Mouse (Mus musculus): ENCODE results near the gene Mto1. TPM values are rescaled to one million over a fixed set of nuclear protein-coding genes. Genes with fewer than 3 reads are reported as not detected.

The Mto1 gene
- polyA plus RNA-seq (2012; rRNA removed) = 11.5 and 12.3 TPM in 2 replicates

DNA sequence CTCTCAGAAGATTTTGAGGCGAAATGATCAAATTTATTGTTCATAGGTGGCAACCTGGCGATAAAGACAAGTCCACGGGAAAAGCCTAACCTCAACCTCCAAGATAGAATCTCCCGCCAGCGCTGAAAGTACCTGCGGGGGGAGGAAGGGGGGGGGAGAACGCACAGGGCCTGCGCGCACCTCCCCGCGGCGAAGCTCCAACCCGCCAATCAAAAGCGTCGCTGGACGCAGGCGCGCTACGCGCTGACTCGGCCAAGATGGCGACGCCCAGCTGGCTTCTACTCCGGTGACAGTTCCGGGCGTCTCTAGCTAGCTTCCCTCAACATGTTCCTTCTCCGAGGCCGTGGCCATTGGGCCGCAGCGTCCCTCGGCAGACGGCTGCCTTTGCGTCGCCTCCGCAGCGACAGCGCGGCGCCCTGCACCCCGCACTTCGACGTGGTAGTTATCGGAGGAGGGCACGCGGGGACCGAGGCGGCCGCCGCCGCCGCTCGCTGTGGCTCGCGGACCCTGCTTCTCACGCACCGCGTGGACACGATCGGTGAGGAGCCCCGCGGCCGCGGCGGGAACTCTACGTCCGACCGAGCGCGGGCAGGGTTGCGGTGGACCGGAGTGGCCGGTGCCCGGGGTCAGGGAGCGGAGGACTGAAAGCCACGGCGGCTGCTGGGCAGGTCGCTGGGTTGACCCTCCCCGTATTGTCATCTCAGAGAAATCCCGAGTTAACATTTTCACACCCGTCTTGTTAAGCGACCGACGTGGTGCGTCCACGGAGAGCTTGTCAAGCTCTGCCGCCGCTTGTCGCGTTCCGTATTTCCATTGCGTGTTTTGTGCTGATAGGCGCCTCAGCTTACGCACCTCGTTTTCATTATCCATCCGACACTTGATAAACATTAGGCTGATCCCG lies at the start of gene Mto1, which contains the start of gene Gm17324:
Gene Mto1, plus strand, starts transcription at position 236 of the 901 bp plus-strand sequence.
Gene Gm17324, minus strand, starts transcription at position 814 of the 901 bp plus-strand sequence.
- no peaks in the 10 kb centered on the region for H3K27me3 ChIP-seq (ENCODE audit: control insufficient read depth, insufficient read depth, low read length)
- peak; percentile 96 for TF ChIP-seq POLR2A (IDR thresholded peaks at IDR 0.05; ENCODE audit: control insufficient read depth, low read depth, low read length)
- TF ChIP-seq CTCF (IDR thresholded peaks at IDR 0.05; ENCODE audit: control insufficient read depth, insufficient read depth, insufficient replicate concordance, low read depth, low read length) = 0 out of 2 replicates have a peak, but pooled peaks have one; percentile 0
- peaks cover 8% of the 10 kb centered on the region for H3K4me1 ChIP-seq (ENCODE audit: control insufficient read depth, insufficient read depth, low read length)
- H3K4me3 ChIP-seq (ENCODE audit: control insufficient read depth, low read depth, low read length) = peak within 1 kb of the TSS; percentile 99
- peaks cover 7% of the 10 kb centered on the region for H3K36me3 ChIP-seq (ENCODE audit: control insufficient read depth, insufficient read depth, low read length)
- peak within 1 kb of the TSS; percentile 100 for H3K27ac ChIP-seq (ENCODE audit: control insufficient read depth, insufficient read depth, low read depth, low read length)

DNA sequence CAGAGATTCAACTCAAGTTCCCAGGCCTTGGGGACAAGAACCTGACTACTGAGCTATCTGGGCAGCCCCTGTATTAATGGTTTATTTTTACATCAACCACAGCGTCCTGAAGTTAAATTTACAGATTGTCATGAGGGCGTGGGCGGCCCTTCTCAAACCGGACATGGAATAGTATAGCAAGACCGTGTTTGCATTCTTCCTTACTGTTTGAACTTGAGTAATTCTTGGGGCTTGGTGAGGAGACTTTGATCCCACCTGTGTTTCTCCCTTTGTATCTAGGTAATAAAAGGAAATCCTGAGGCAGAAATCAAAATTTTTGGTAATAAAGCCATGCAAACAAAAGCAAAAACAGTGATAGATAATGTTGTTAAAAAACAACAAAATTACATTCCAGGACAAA lies 47.4 kb upstream of the Mto1 start:
- Histone ChIP-seq H3K4me3 (ENCODE audit: control insufficient read depth, low read depth, low read length) (no peak overlapping the region), H3K36me3 (ENCODE audit: control insufficient read depth, insufficient read depth, low read length) (no peaks in the 10 kb centered on the region; the same call in 1 of the 2 replicates), H3K27me3 (ENCODE audit: control insufficient read depth, insufficient read depth, low read length) (no peaks in the 10 kb centered on the region), H3K27ac (ENCODE audit: control insufficient read depth, insufficient read depth, low read depth, low read length) (no peak overlapping the region), H3K4me1 (ENCODE audit: control insufficient read depth, insufficient read depth, low read length) (peaks cover 6% of the 10 kb centered on the region)
- no peak for TF ChIP-seq CTCF (IDR thresholded peaks at IDR 0.05; ENCODE audit: control insufficient read depth, insufficient read depth, insufficient replicate concordance, low read depth, low read length)
- TF ChIP-seq POLR2A (IDR thresholded peaks at IDR 0.05; ENCODE audit: control insufficient read depth, low read depth, low read length) = no peak

DNA sequence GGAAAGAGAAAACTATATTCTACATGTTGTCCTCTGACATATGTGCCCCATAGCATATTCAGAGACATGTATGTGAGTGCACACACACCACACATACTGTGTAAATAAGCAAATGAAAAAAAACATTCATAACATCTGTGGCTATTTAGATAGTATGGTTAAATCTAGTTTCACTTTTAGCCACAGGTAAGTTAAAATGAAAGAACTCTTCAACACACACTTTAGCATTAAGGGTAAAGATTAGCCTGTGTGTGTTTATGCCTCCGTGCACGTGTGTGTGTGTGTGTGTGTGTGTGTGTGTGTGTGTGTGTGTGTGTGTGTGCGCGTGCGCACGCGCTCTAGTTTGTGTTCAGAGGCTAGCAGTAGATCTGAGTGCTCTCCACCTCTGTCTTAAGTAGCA lies 46.4 kb upstream of the Mto1 start:
- Histone ChIP-seq H3K4me3 (ENCODE audit: control insufficient read depth, low read depth, low read length) (no peak overlapping the region), H3K27me3 (ENCODE audit: control insufficient read depth, insufficient read depth, low read length) (no peaks in the 10 kb centered on the region), H3K27ac (ENCODE audit: control insufficient read depth, insufficient read depth, low read depth, low read length) (no peak overlapping the region), H3K36me3 (ENCODE audit: control insufficient read depth, insufficient read depth, low read length) (no peaks in the 10 kb centered on the region; the same call in 1 of the 2 replicates), H3K4me1 (ENCODE audit: control insufficient read depth, insufficient read depth, low read length) (peaks cover 6% of the 10 kb centered on the region)
- no peak for TF ChIP-seq CTCF (IDR thresholded peaks at IDR 0.05; ENCODE audit: control insufficient read depth, insufficient read depth, insufficient replicate concordance, low read depth, low read length)
- no peak for TF ChIP-seq POLR2A (IDR thresholded peaks at IDR 0.05; ENCODE audit: control insufficient read depth, low read depth, low read length)

DNA sequence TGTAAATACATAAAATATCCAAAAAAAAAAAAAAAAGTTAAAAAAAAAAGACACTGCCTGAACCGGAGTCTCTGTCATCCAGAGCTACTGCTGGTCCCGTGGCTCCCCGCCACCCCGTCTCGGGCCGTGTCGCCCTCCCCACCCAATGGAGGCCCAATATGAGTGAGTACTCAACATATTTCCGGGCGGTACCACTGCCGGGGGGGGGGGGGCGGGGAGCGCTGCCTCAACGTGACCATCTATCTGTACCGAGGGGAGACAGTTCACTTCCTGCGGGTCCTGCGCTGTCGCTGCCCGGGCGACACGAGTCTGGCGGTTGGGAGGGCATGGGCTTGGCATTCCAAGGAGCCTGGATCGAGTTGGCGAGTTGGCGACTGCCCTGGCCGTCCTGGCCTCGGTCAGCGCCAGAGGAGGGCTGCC lies 20.6 kb upstream of the Mto1 start:
- Histone ChIP-seq H3K27ac (ENCODE audit: control insufficient read depth, insufficient read depth, low read depth, low read length) (peak overlapping the region; percentile 87; the same call in 1 of the 2 replicates), H3K27me3 (ENCODE audit: control insufficient read depth, insufficient read depth, low read length) (no peaks in the 10 kb centered on the region), H3K36me3 (ENCODE audit: control insufficient read depth, insufficient read depth, low read length) (no peaks in the 10 kb centered on the region; the same call in 1 of the 2 replicates), H3K4me1 (ENCODE audit: control insufficient read depth, insufficient read depth, low read length) (peaks cover 11% of the 10 kb centered on the region), H3K4me3 (ENCODE audit: control insufficient read depth, low read depth, low read length) (peak overlapping the region; percentile 97)
- TF ChIP-seq POLR2A (IDR thresholded peaks at IDR 0.05; ENCODE audit: control insufficient read depth, low read depth, low read length) = peak; percentile 74
- no peak for TF ChIP-seq CTCF (IDR thresholded peaks at IDR 0.05; ENCODE audit: control insufficient read depth, insufficient read depth, insufficient replicate concordance, low read depth, low read length)

DNA sequence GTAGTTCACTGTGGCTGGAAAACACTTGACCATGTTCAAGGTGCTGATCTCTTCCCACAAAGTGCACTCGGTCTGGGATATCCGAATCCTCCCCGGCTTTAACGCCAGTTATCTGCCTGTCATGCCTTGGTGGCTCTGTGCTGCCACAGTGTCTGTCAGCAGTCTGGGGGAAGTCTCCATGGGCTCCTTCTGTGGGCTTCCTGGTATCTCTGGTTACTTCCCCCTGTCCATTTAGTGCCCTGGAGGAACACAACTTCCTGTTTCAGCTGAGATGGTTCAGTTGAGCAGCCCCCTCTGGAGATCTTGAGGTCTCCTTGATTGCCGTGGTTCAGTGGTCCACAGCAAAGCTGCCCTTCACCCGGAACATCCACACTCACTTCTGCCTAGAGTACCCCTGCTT lies 19.8 kb upstream of the Mto1 start:
- H3K27me3 ChIP-seq (ENCODE audit: control insufficient read depth, insufficient read depth, low read length) = no peaks in the 10 kb centered on the region
- TF ChIP-seq CTCF (IDR thresholded peaks at IDR 0.05; ENCODE audit: control insufficient read depth, insufficient read depth, insufficient replicate concordance, low read depth, low read length) (0 out of 2 replicates have a peak, but pooled peaks have one; percentile 0), POLR2A (IDR thresholded peaks at IDR 0.05; ENCODE audit: control insufficient read depth, low read depth, low read length) (no peak)
- H3K27ac ChIP-seq (ENCODE audit: control insufficient read depth, insufficient read depth, low read depth, low read length) = peak overlapping the region; percentile 62
- H3K4me3 ChIP-seq (ENCODE audit: control insufficient read depth, low read depth, low read length) = peak overlapping the region; percentile 97
- no peaks in the 10 kb centered on the region; the same call in 1 of the 2 replicates for H3K36me3 ChIP-seq (ENCODE audit: control insufficient read depth, insufficient read depth, low read length)
- H3K4me1 ChIP-seq (ENCODE audit: control insufficient read depth, insufficient read depth, low read length) = peaks cover 11% of the 10 kb centered on the region

DNA sequence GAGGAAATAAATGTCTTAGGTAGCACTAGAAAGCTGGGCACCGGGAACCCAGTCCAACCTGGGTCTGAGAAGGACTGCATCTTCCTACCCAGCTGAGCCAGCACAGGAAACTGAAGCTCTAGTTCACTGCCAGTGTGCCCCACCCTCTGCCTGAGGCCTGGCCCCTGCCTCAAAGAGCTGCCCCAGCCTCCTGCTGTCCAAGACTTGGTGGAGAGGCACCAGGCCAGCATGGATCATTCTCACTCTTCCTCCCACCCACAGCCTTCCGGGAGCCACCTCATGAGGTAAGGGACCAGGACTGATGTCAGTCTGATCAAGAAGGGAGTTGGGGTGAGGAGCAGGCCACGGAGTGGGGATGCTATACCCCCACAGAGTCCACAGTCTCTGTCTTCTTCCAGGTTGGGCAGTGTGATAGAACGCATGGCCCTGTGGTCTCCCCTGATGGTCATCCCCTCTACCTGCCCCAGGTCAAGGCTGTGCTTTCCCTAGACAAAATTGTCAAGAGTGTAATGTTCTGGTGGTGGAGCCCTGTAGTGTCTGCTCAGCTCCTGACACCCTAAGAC lies 19.1 kb upstream of the Mto1 start:
- H3K36me3 ChIP-seq (ENCODE audit: control insufficient read depth, insufficient read depth, low read length) = no peaks in the 10 kb centered on the region
- H3K27ac ChIP-seq (ENCODE audit: control insufficient read depth, insufficient read depth, low read depth, low read length) = no peak overlapping the region
- peak overlapping the region; percentile 97 for H3K4me3 ChIP-seq (ENCODE audit: control insufficient read depth, low read depth, low read length)
- no peaks in the 10 kb centered on the region for H3K27me3 ChIP-seq (ENCODE audit: control insufficient read depth, insufficient read depth, low read length)
- peaks cover 11% of the 10 kb centered on the region for H3K4me1 ChIP-seq (ENCODE audit: control insufficient read depth, insufficient read depth, low read length)
- no peak for TF ChIP-seq POLR2A (IDR thresholded peaks at IDR 0.05; ENCODE audit: control insufficient read depth, low read depth, low read length)
- no peak for TF ChIP-seq CTCF (IDR thresholded peaks at IDR 0.05; ENCODE audit: control insufficient read depth, insufficient read depth, insufficient replicate concordance, low read depth, low read length)

DNA sequence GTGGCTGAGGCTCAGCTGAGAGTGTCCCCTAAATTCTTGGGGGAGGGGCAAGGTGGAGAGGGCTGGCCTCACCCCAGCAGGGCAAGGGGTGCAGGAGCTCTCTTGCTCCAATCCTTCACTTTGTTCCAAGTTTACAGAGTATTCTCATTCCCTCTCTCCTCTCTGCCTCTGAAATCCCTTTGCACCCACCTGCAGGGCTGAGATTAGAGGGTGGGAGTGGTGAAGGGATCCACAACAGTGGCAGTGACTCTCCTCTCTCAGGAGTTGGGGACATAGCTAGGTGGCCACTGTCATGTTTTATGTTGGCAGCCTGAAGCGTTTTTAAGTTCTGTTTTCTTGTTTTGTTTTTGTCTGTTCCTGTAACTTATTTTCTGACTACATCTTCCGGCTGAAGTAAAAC lies 18.5 kb upstream of the Mto1 start:
- Histone ChIP-seq H3K4me1 (ENCODE audit: control insufficient read depth, insufficient read depth, low read length) (peaks cover 11% of the 10 kb centered on the region), H3K27ac (ENCODE audit: control insufficient read depth, insufficient read depth, low read depth, low read length) (no peak overlapping the region), H3K36me3 (ENCODE audit: control insufficient read depth, insufficient read depth, low read length) (no peaks in the 10 kb centered on the region), H3K4me3 (ENCODE audit: control insufficient read depth, low read depth, low read length) (no peak overlapping the region), H3K27me3 (ENCODE audit: control insufficient read depth, insufficient read depth, low read length) (no peaks in the 10 kb centered on the region)
- TF ChIP-seq CTCF (IDR thresholded peaks at IDR 0.05; ENCODE audit: control insufficient read depth, insufficient read depth, insufficient replicate concordance, low read depth, low read length) (no peak), POLR2A (IDR thresholded peaks at IDR 0.05; ENCODE audit: control insufficient read depth, low read depth, low read length) (no peak)

Measured in testis, adult 2 months (tissue).